Mouse (Mus musculus): ENCODE results near the gene Mum1. TPM values are rescaled to one million over a fixed set of nuclear protein-coding genes. Genes with fewer than 3 reads are reported as not detected.

Mum1 gene
- total and polyA plus RNA-seq, 2 experiments from 2014 or later, result 45.8 to 49.3 TPM

DNA sequence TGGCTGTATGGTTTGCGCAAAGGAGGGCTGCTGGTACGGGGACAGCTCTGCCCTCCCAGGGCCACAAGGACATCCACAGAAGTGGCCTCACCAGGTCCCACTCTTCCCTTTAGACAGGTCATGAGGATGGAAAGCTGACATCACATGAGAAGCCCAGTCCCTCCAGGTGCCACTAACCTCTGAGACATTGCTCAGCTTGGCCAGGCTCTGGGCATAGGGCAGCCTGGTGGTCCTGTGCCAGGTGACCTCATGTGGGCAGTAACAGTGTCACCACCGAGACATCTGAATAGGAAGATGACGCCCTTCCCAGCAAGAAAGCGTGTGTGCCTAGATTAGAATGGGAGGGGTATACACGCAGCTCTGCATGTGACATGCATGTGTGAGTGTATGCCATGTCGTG lies 43.7 kb upstream of the Mum1 start:
- Histone ChIP-seq H3K9me3 (ENCODE audit: low read length) (no peaks in the 10 kb centered on the region), H3K36me3 (ENCODE audit: insufficient read depth, low read length) (no peaks in the 10 kb centered on the region), H3K9ac (replicated peaks; ENCODE audit: low read length) (no peak overlapping the region), H3K27me3 (ENCODE audit: insufficient read depth, low read length) (no peaks in the 10 kb centered on the region), H3K4me1 (ENCODE audit: insufficient read depth, low read length) (0 out of 2 replicates have a peak, but pooled peaks cover 7% of the 10 kb centered on the region), H3K4me3 (ENCODE audit: low read length) (no peak overlapping the region), H3K27ac (no peak overlapping the region), H3K4me2 (ENCODE audit: low read depth, low read length) (no peak overlapping the region)
- WGBS, result 94% methylated on average over 7 of the region's 7 CpGs
- DNase-seq (ENCODE audit: low spot score), result no peak
- ATAC-seq, result no peak
- no peak for TF ChIP-seq CTCF (IDR thresholded peaks at IDR 0.05; ENCODE audit: low read depth)

- Histone ChIP-seq H3K4me3 (ENCODE audit: low read length) (no peak overlapping the region), H3K4me2 (ENCODE audit: low read depth, low read length) (no peak overlapping the region), H3K27ac (no peak overlapping the region), H3K9ac (replicated peaks; ENCODE audit: low read length) (no peak overlapping the region), H3K27me3 (ENCODE audit: insufficient read depth, low read length) (no peaks in the 10 kb centered on the region), H3K4me1 (ENCODE audit: insufficient read depth, low read length) (no peaks in the 10 kb centered on the region), H3K36me3 (ENCODE audit: insufficient read depth, low read length) (peaks cover 13% of the 10 kb centered on the region; the same call in 1 of the 2 replicates), H3K9me3 (ENCODE audit: low read length) (no peaks in the 10 kb centered on the region)
- WGBS, result 47% methylated on average over 27 of the region's 27 CpGs
- no peak for DNase-seq (ENCODE audit: low spot score)
- ATAC-seq, result no peak
- no peak for TF ChIP-seq CTCF (IDR thresholded peaks at IDR 0.05; ENCODE audit: low read depth)
Observed at GRCm38 (mm10) chr10:80186649-80187048, 39.6 kb upstream of the Mum1 start.

DNA sequence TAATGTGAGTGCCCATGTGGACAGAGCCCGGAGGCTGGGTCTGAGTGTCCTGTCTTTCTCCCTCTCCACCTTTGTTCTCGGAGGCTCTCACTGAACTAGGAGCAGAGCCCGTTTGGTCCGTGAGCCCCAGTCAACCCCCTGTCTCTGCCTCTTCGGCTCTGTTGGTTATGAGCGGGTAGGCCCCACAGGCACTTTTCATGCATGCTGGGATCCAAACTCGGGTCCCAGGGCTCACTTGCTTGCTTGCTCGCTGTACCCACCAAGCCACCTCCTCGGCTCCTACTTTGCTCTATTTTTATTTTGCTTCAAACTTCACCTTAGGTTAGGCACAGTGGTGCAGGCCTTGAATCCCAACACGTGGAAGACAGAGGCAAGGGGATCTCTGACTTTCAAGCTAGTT lies 38.5 kb upstream of the Mum1 start:
- DNase-seq (ENCODE audit: low spot score) (no peak), ATAC-seq (no peak)
- Histone ChIP-seq H3K4me2 (ENCODE audit: low read depth, low read length) (no peak overlapping the region), H3K27me3 (ENCODE audit: insufficient read depth, low read length) (peaks cover 3% of the 10 kb centered on the region; the same call in 1 of the 2 replicates), H3K27ac (no peak overlapping the region), H3K4me3 (ENCODE audit: low read length) (no peak overlapping the region), H3K36me3 (ENCODE audit: insufficient read depth, low read length) (peaks cover 13% of the 10 kb centered on the region; the same call in 1 of the 2 replicates), H3K4me1 (ENCODE audit: insufficient read depth, low read length) (no peaks in the 10 kb centered on the region), H3K9ac (replicated peaks; ENCODE audit: low read length) (no peak overlapping the region), H3K9me3 (ENCODE audit: low read length) (no peaks in the 10 kb centered on the region)
- WGBS, result 85% methylated on average over 10 of the region's 10 CpGs
- TF ChIP-seq CTCF (IDR thresholded peaks at IDR 0.05; ENCODE audit: low read depth), result no peak

DNA sequence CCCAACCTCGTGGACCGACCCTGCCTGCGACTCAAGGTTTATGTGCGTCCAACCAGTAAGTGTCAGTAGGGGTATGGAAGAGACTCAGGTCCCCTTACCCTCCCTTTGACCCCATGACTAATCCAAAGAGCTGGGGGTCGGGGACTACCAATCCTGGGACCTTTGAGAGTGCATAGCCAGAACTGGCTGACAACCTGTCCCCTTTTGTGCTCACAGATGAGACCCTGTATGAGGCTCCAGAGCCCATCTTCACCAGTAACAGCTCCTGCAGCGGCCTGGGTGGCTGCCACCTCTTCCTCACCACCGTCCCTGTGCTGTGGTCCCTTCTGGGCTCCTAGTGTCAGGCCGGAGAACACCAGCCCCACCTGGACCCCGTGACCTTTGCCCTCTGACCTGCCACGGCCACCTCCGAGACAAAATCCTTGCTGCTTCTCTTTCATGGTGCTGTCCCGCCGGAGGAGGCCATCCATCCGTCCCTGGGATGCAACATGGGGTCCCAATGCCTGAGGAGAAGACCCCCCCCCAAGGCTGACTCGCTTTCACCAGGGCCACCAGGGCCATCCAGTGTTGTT lies 37.7 kb upstream of the Mum1 start:
- no peak overlapping the region for H3K27ac ChIP-seq
- H3K4me3 ChIP-seq (ENCODE audit: low read length), result no peak overlapping the region

DNA sequence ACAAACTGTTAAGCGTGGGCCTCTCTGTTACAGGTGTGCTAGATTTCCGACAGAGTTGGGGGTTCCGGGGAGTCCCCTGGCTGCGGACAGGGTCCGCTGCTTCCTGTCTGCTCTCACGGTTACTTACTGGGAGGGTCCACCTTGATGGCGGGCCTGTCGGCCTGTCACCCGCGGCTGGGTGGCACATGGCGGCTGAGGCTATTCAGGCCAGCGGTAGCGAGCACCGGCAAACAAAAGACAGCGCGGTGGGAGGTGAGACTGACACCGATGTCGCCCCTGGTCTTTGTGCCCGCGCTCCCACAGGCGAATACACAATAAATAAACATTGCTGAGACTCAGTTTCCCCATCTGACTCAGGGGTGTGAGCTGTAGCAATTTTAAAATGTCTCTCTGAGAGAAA lies 36.2 kb upstream of the Mum1 start:
- H3K27ac ChIP-seq, result peak overlapping the region; percentile 81
- no peaks in the 10 kb centered on the region for H3K4me1 ChIP-seq (ENCODE audit: insufficient read depth, low read length)
- WGBS, result 13% methylated on average over 21 of the region's 21 CpGs
- DNase-seq (ENCODE audit: low spot score) (peak; percentile 17), ATAC-seq (no peak)
- H3K4me3 ChIP-seq (ENCODE audit: low read length), result peak overlapping the region; percentile 34
- peaks cover 4% of the 10 kb centered on the region; the same call in 1 of the 2 replicates for H3K27me3 ChIP-seq (ENCODE audit: insufficient read depth, low read length)
- peak overlapping the region; percentile 63 for H3K4me2 ChIP-seq (ENCODE audit: low read depth, low read length)
- TF ChIP-seq CTCF (IDR thresholded peaks at IDR 0.05; ENCODE audit: low read depth), result no peak
- peaks cover 13% of the 10 kb centered on the region; the same call in 1 of the 2 replicates for H3K36me3 ChIP-seq (ENCODE audit: insufficient read depth, low read length)
- H3K9me3 ChIP-seq (ENCODE audit: low read length), result no peaks in the 10 kb centered on the region
- H3K9ac ChIP-seq (replicated peaks; ENCODE audit: low read length), result peak overlapping the region; percentile 61

More for the DNA sequence above, 37.7 kb upstream of the Mum1 start:
- DNase-seq (ENCODE audit: low spot score) (no peak), ATAC-seq (no peak)
- Histone ChIP-seq H3K9me3 (ENCODE audit: low read length) (no peaks in the 10 kb centered on the region), H3K27me3 (ENCODE audit: insufficient read depth, low read length) (peaks cover 4% of the 10 kb centered on the region; the same call in 1 of the 2 replicates), H3K4me1 (ENCODE audit: insufficient read depth, low read length) (no peaks in the 10 kb centered on the region), H3K36me3 (ENCODE audit: insufficient read depth, low read length) (peaks cover 13% of the 10 kb centered on the region; the same call in 1 of the 2 replicates), H3K9ac (replicated peaks; ENCODE audit: low read length) (no peak overlapping the region), H3K4me2 (ENCODE audit: low read depth, low read length) (no peak overlapping the region)
- TF ChIP-seq CTCF (IDR thresholded peaks at IDR 0.05; ENCODE audit: low read depth), result no peak
- 68% methylated on average over 15 of the region's 15 CpGs for WGBS

DNA sequence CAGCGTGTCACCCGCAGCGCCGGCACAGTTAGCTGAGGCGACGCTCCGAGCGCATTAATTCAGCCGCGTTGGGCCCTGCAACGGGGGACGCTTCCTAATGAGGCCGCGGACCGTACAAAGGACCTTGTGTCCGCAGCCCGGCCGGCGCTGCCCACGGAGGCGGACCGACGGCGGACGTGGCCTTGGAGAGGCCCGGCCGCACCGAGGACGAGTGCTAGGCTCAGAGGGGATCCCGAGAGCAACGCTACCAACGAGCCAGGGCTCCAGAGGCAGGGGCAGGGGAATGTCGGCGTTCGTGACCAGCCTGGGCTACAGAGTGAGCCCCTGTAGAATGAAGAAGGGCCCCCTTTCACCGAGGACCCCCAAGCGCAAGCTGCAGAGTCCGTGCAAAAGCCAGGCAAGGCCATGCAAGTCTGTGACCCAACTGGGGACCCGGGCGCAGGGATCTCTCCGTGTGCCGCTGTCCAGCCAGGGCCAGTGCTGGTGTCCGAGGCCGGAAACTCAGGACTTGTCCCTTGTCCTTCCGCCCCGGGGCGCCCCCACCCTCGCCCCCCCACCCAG lies 35.7 kb upstream of the Mum1 start:
- Histone ChIP-seq H3K9ac (replicated peaks; ENCODE audit: low read length) (peak overlapping the region; percentile 61), H3K36me3 (ENCODE audit: insufficient read depth, low read length) (peaks cover 13% of the 10 kb centered on the region; the same call in 1 of the 2 replicates), H3K4me2 (ENCODE audit: low read depth, low read length) (peak overlapping the region; percentile 63), H3K4me3 (ENCODE audit: low read length) (peak overlapping the region; percentile 34), H3K4me1 (ENCODE audit: insufficient read depth, low read length) (no peaks in the 10 kb centered on the region), H3K27ac (peak overlapping the region; percentile 81), H3K27me3 (ENCODE audit: insufficient read depth, low read length) (peaks cover 4% of the 10 kb centered on the region; the same call in 1 of the 2 replicates), H3K9me3 (ENCODE audit: low read length) (no peaks in the 10 kb centered on the region)
- TF ChIP-seq CTCF (IDR thresholded peaks at IDR 0.05; ENCODE audit: low read depth), result no peak
- DNase-seq (ENCODE audit: low spot score) (peak; percentile 76), ATAC-seq (peak; percentile 78)
- WGBS, result 3% methylated on average over 48 of the region's 48 CpGs

DNA sequence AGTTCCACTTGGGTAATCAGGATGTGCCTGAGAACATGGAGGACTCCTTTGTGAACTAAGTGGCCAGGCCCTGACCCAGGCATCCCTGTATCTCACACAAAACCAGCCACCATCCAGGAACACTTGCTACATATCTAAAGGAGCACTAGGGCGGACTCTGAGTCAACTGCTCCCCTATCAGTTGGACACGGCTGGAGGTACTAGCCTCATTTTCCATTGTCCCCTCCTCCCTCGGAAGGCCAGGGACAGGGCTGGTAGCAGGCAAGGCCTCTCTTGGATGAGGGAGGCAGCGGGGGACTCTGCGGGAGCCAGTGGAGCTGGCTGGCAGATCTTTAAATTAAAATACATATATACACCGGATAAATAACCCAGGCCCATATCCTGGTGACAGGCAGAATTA lies 32.3 kb upstream of the Mum1 start:
- no peak for TF ChIP-seq CTCF (IDR thresholded peaks at IDR 0.05; ENCODE audit: low read depth)
- Histone ChIP-seq H3K4me2 (ENCODE audit: low read depth, low read length) (no peak overlapping the region), H3K27ac (no peak overlapping the region), H3K36me3 (ENCODE audit: insufficient read depth, low read length) (0 out of 2 replicates have a peak, but pooled peaks cover 2% of the 10 kb centered on the region), H3K4me1 (ENCODE audit: insufficient read depth, low read length) (no peaks in the 10 kb centered on the region), H3K9ac (replicated peaks; ENCODE audit: low read length) (no peak overlapping the region), H3K27me3 (ENCODE audit: insufficient read depth, low read length) (peaks cover 4% of the 10 kb centered on the region; the same call in 1 of the 2 replicates), H3K4me3 (ENCODE audit: low read length) (no peak overlapping the region), H3K9me3 (ENCODE audit: low read length) (no peaks in the 10 kb centered on the region)
- ATAC-seq, result no peak
- WGBS, result 64% methylated on average over 6 of the region's 6 CpGs
- no peak for DNase-seq (ENCODE audit: low spot score)

Measured in hindbrain, postnatal 0 days (tissue).